Mouse (Mus musculus): ENCODE results near the gene Heca. TPM values are rescaled to one million over a fixed set of nuclear protein-coding genes. Genes with fewer than 3 reads are reported as not detected.
"Not testable (repeated sequence)": the region's sequence is repeated elsewhere in the genome, so short reads cannot be mapped to it uniquely, and the experiment has no call there.

Heca gene
- polyA plus RNA-seq, 1 experiment from 2014 or later, result 3.2 TPM

- Histone ChIP-seq H3K27ac (no peak overlapping the region), H3K9ac (no peak overlapping the region), H3K4me3 (replicated peaks) (no peak overlapping the region), H3K27me3 (replicated peaks) (no peaks in the 10 kb centered on the region), H3K4me1 (replicated peaks) (peaks cover 9% of the 10 kb centered on the region), H3K36me3 (no peaks in the 10 kb centered on the region), H3K4me2 (replicated peaks) (no peak overlapping the region), H3K9me3 (no peaks in the 10 kb centered on the region)
- ATAC-seq, result peak; percentile 37; the same call in 1 of the 2 replicates
- WGBS, result 58% methylated on average over 1 of the region's 1 CpGs
Measured at GRCm38 (mm10) chr10:17931157-17931556, 16.7 kb downstream of the Heca start.

- 0 out of 2 replicates have a peak overlapping the region, but pooled peaks have one; percentile 9 for H3K4me2 ChIP-seq (replicated peaks)
- H3K27me3 ChIP-seq (replicated peaks), result no peaks in the 10 kb centered on the region
- H3K9ac ChIP-seq, result no peak overlapping the region
- no peaks in the 10 kb centered on the region for H3K9me3 ChIP-seq
- peaks cover 9% of the 10 kb centered on the region for H3K4me1 ChIP-seq (replicated peaks)
- H3K36me3 ChIP-seq, result no peaks in the 10 kb centered on the region
- peak; percentile 92 for ATAC-seq
- H3K4me3 ChIP-seq (replicated peaks), result no peak overlapping the region
- H3K27ac ChIP-seq, result no peak overlapping the region
- WGBS, result 12% methylated on average over 6 of the region's 6 CpGs
Measured at GRCm38 (mm10) chr10:17930445-17931083, 17.3 kb downstream of the Heca start.

GRCm38 (mm10) chr10:17925200-17925599, 22.7 kb downstream of the Heca start:
- WGBS, result 91% methylated on average over 3 of the region's 3 CpGs
- Histone ChIP-seq H3K36me3 (no peaks in the 10 kb centered on the region), H3K4me1 (replicated peaks) (no peaks in the 10 kb centered on the region), H3K27ac (no peak overlapping the region), H3K4me2 (replicated peaks) (no peak overlapping the region), H3K9me3 (no peaks in the 10 kb centered on the region), H3K4me3 (replicated peaks) (no peak overlapping the region), H3K9ac (no peak overlapping the region), H3K27me3 (replicated peaks) (no peaks in the 10 kb centered on the region)
- no peak for ATAC-seq

- no peaks in the 10 kb centered on the region for H3K9me3 ChIP-seq
- H3K9ac ChIP-seq, result no peak overlapping the region
- 73% methylated on average over 3 of the region's 3 CpGs for WGBS
- no peak overlapping the region for H3K27ac ChIP-seq
- no peaks in the 10 kb centered on the region for H3K4me1 ChIP-seq (replicated peaks)
- H3K4me3 ChIP-seq (replicated peaks), result no peak overlapping the region
- no peaks in the 10 kb centered on the region for H3K36me3 ChIP-seq
- no peak for ATAC-seq
- no peak overlapping the region for H3K4me2 ChIP-seq (replicated peaks)
- no peaks in the 10 kb centered on the region for H3K27me3 ChIP-seq (replicated peaks)
Measured at GRCm38 (mm10) chr10:17924166-17924565, 23.7 kb downstream of the Heca start.

GRCm38 (mm10) chr10:17921381-17921780, 26.5 kb downstream of the Heca start:
- no peaks in the 10 kb centered on the region for H3K9me3 ChIP-seq
- 79% methylated on average over 4 of the region's 4 CpGs for WGBS
- no peak for ATAC-seq
- H3K4me2 ChIP-seq (replicated peaks), result no peak overlapping the region
- no peak overlapping the region for H3K9ac ChIP-seq
- H3K4me1 ChIP-seq (replicated peaks), result no peaks in the 10 kb centered on the region
- H3K4me3 ChIP-seq (replicated peaks), result no peak overlapping the region
- no peaks in the 10 kb centered on the region for H3K27me3 ChIP-seq (replicated peaks)
- no peak overlapping the region for H3K27ac ChIP-seq
- no peaks in the 10 kb centered on the region for H3K36me3 ChIP-seq

GRCm38 (mm10) chr10:17919971-17920370, 27.9 kb downstream of the Heca start:
- H3K9ac ChIP-seq, result no peak overlapping the region
- no peak overlapping the region for H3K4me3 ChIP-seq (replicated peaks)
- WGBS, result 51% methylated on average over 5 of the region's 5 CpGs
- ATAC-seq, result no peak
- no peak overlapping the region for H3K4me2 ChIP-seq (replicated peaks)
- 0 out of 2 replicates have a peak, but pooled peaks cover 7% of the 10 kb centered on the region for H3K36me3 ChIP-seq
- H3K27me3 ChIP-seq (replicated peaks), result no peaks in the 10 kb centered on the region
- H3K27ac ChIP-seq, result no peak overlapping the region
- no peaks in the 10 kb centered on the region for H3K9me3 ChIP-seq
- no peaks in the 10 kb centered on the region for H3K4me1 ChIP-seq (replicated peaks)

GRCm38 (mm10) chr10:17919032-17919431, 28.8 kb downstream of the Heca start:
- 64% methylated on average over 2 of the region's 2 CpGs for WGBS
- Histone ChIP-seq H3K27me3 (replicated peaks) (no peaks in the 10 kb centered on the region), H3K4me3 (replicated peaks) (no peak overlapping the region), H3K9ac (no peak overlapping the region), H3K27ac (no peak overlapping the region), H3K9me3 (no peaks in the 10 kb centered on the region), H3K4me1 (replicated peaks) (no peaks in the 10 kb centered on the region), H3K36me3 (0 out of 2 replicates have a peak, but pooled peaks cover 7% of the 10 kb centered on the region), H3K4me2 (replicated peaks) (no peak overlapping the region)
- ATAC-seq, result no peak

- Histone ChIP-seq H3K4me3 (replicated peaks) (no peak overlapping the region), H3K4me1 (replicated peaks) (no peaks in the 10 kb centered on the region), H3K36me3 (0 out of 2 replicates have a peak, but pooled peaks cover 6% of the 10 kb centered on the region), H3K9me3 (no peaks in the 10 kb centered on the region), H3K27ac (no peak overlapping the region), H3K27me3 (replicated peaks) (no peaks in the 10 kb centered on the region), H3K9ac (no peak overlapping the region), H3K4me2 (replicated peaks) (no peak overlapping the region)
- no peak for ATAC-seq
- 57% methylated on average over 4 of the region's 4 CpGs for WGBS
Measured at GRCm38 (mm10) chr10:17908731-17909130, 39.1 kb downstream of the Heca start.

- not testable (repeated sequence) for H3K9me3 ChIP-seq; H3K27me3 ChIP-seq (replicated peaks); H3K4me1 ChIP-seq (replicated peaks); H3K4me2 ChIP-seq (replicated peaks); H3K27ac ChIP-seq; H3K9ac ChIP-seq; ATAC-seq; H3K36me3 ChIP-seq; H3K4me3 ChIP-seq (replicated peaks)
- WGBS, result 80% methylated on average over 3 of the region's 3 CpGs
Measured at GRCm38 (mm10) chr10:17906405-17906804, 41.5 kb downstream of the Heca start.

- ATAC-seq, result no peak
- 0 out of 2 replicates have a peak, but pooled peaks cover 6% of the 10 kb centered on the region for H3K36me3 ChIP-seq
- WGBS, result 91% methylated on average over 2 of the region's 2 CpGs
Measured at GRCm38 (mm10) chr10:17903449-17903848, 44.4 kb downstream of the Heca start.

GRCm38 (mm10) chr10:17880724-17881123, 67.1 kb downstream of the Heca start:
- Histone ChIP-seq H3K9ac (no peak overlapping the region), H3K27me3 (replicated peaks) (no peaks in the 10 kb centered on the region), H3K27ac (no peak overlapping the region), H3K4me1 (replicated peaks) (no peaks in the 10 kb centered on the region), H3K4me2 (replicated peaks) (no peak overlapping the region), H3K36me3 (no peaks in the 10 kb centered on the region), H3K4me3 (replicated peaks) (no peak overlapping the region), H3K9me3 (no peaks in the 10 kb centered on the region)
- WGBS, result 74% methylated on average over 2 of the region's 2 CpGs
- ATAC-seq, result no peak

More at GRCm38 (mm10) chr10:17903449-17903848, 44.4 kb downstream of the Heca start:
- H3K27me3 ChIP-seq (replicated peaks), result no peaks in the 10 kb centered on the region
- H3K9me3 ChIP-seq, result no peaks in the 10 kb centered on the region
- no peak overlapping the region for H3K27ac ChIP-seq
- H3K9ac ChIP-seq, result no peak overlapping the region
- H3K4me1 ChIP-seq (replicated peaks), result no peaks in the 10 kb centered on the region
- H3K4me3 ChIP-seq (replicated peaks), result no peak overlapping the region
- no peak overlapping the region for H3K4me2 ChIP-seq (replicated peaks)

- Histone ChIP-seq H3K4me1 (replicated peaks) (no peaks in the 10 kb centered on the region), H3K27me3 (replicated peaks) (no peaks in the 10 kb centered on the region)
- WGBS, result 88% methylated on average over 3 of the region's 3 CpGs
Measured at GRCm38 (mm10) chr10:17880038-17880437, 67.8 kb downstream of the Heca start.

More at GRCm38 (mm10) chr10:17880038-17880437, 67.8 kb downstream of the Heca start:
- Histone ChIP-seq H3K9ac (no peak overlapping the region), H3K4me3 (replicated peaks) (no peak overlapping the region), H3K4me2 (replicated peaks) (no peak overlapping the region), H3K9me3 (no peaks in the 10 kb centered on the region), H3K36me3 (no peaks in the 10 kb centered on the region), H3K27ac (no peak overlapping the region)
- ATAC-seq, result no peak
